Mouse (Mus musculus): ENCODE data around the gene Gm20683. TPM values are rescaled to one million over a fixed set of nuclear protein-coding genes. Genes with fewer than 3 reads are reported as not detected.

Gene Gm20683
- total RNA-seq (2021): 1 to 10 TPM; 2.2 to 3.3 TPM

GRCm38 (mm10) chr17:25841117-25841880 lies at the start of gene Gm20683:
Gm20683 (minus strand) TSS chr17:25841763.
- DNase-seq: no peak
- intact Hi-C loops (cut with DNase I): no loop called here

DNA sequence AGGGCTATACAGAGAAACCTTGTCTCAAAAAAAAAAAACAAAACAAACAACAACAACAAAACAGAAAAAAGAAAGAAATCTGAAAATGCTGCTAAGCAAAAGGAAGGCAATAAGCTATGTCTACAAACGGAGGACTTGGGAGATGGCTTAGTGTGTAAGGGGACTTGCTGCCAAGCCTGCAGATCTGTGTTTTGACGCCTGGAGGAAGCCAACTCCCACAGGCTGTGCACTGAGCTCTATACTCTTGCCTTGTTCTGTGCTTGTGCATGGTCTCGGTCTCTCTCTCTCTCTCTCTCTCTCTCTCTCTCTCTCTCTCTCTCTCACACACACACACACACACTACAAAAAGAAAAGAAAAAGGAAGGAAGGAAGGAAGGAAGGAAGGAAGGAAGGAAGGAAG lies 47.3 kb upstream of the Gm20683 start:
- DNase-seq: no peak
- intact Hi-C loops (cut with DNase I): no loop called here

DNA sequence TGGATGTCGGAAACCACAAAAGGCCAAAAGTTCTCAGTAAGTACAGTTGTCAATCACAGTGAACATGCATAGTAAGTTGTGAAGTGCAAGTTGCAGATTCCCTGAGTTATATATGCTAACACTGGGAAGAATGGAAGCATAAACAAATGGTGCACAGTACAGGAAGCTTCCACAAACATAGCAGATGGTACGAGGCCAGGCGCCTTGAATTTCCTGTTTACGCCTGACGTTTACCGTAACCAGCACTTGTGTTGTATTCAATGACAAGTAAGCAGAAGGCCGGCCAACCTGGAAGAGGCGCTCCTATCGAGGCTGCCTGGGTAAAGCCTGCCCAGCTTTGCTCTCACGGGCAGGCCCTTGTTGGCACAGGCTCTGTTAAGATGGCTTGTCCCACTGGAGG lies 45.9 kb upstream of the Gm20683 start:
- intact Hi-C loops (cut with DNase I): no loop called here
- no peak for DNase-seq

DNA sequence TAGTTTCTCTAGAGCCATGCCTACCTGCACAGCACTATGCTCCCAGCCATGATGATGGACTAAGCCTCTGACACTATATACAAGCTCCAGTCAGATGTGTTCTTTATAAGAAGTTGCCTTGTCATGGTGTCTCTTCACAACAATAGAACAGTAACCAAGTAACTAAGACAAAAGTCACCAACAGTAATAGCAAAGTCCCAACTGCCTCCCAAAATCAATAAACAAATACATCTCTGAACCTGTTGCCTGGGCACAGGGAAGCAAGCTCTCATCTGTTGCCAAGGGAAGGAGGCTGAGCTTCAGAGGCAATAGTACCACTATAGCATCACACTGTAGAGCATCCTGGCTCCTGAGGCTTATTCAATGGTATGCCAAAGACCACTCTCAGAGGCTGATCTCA lies 45.2 kb upstream of the Gm20683 start:
- intact Hi-C loops (cut with DNase I): no loop called here
- no peak for DNase-seq

DNA sequence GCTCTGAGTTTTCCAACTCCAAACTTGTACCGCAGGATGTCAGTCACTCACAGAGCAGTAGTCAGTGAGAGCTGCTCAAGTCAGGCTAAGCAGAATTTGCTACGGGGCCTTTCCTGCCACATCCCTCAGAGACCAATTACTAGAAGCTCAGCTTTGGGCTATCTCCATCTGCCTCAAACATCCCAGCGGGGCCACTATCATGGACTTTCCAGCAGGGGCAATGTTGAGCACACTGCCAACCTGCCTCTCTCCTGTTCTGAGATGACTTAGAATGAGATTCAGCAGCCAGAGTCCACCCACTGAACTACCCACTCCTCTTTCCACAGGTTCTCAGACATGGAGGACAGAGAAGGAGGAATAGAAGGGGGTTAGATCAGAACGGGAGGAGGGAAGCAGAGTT lies 44.1 kb upstream of the Gm20683 start:
- intact Hi-C loops (cut with DNase I): no loop called here
- DNase-seq: no peak

GRCm38 (mm10) chr17:25883824-25884223 lies 42.3 kb upstream of the Gm20683 start:
- intact Hi-C loops (cut with DNase I): no loop called here
- no peak for DNase-seq

- no peak for DNase-seq
- intact Hi-C loops (cut with DNase I): no loop called here
These were observed 41.7 kb upstream of the Gm20683 start for GRCm38 (mm10) chr17:25883268-25883667.

DNA sequence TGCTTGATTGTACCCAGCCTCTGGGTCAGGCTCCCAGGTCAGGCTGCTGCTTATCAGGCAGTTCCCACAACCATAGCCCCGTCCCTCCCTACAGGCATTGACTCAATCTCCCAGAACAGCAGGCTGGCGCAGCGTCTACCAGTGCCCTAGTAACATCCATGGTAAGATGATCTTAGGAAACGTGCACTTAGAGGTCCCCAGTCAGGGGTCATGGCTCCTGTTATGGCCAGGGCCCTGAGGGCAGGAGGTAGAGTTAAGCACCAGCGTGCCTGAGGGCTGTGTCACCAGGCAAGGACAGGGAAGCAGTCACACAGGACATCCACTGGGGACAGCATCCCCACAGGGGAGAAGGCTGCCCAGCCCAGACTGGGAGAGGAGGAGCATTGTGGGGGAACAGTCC lies 40.7 kb upstream of the Gm20683 start:
- DNase-seq: no peak
- intact Hi-C loops (cut with DNase I): no loop called here

- DNase-seq: no peak
- intact Hi-C loops (cut with DNase I): no loop called here
These were observed 40.1 kb upstream of the Gm20683 start for GRCm38 (mm10) chr17:25881691-25882090.

DNA sequence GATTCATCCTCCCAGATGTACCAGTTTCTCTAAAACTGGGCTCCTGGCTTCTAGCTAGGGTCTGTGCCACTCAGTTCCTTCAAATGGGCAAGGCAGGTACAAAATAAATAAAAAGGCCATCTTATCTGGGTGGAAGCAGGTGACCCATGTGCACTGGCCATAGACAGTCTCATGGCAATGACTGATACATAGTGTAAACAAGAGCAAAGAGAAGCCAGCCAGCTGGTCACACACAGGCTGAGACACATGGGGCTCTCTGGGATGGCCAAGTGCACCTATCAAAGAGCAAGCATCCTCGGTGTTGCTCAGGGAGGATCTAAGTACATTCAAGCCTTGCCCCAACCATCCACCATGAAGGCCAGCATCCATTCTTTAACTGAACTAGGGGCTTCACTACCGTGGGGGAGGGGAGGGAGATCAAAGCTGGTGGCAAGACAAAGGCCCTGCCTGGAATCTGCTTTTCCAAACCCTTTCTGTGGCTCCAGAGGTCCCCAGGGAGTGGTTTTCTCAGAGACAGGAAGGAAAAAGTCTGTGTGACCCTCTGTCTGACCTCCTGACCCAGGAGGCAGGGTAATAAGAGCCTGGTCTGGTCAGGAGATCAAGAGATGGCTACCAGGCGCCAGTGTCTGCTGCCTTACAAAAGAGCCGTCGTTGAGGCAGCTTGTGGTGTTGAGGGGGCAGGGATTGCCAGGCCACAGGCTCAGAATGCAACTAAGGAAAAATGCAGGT lies 39.5 kb upstream of the Gm20683 start:
- DNase-seq: no peak
- intact Hi-C loops (cut with DNase I): no loop called here

GRCm38 (mm10) chr17:25880196-25880910 lies 38.8 kb upstream of the Gm20683 start, which contains the start of gene Wfikkn1:
Wfikkn1 (minus strand) TSS chr17:25880858.
- no peak for DNase-seq

DNA sequence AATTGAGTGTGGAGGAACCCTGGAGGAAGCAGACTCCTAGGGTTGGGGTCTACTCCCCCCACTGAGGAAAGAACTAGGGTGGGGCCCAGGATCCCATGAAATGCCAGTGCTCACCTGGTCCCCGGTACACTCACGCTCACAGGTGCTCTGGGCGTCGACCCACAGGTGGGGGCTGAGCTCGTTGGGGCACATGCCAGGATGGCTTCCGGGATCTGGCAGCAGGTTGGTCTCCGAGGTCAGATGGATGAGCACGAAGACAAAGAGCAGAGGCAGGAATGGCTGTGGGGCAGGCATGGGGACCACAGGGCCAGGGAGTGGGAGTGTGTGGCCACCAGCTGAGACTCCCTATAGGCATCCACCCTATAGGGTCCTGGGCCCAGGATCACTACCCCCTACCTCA lies 38.2 kb upstream of the Gm20683 start:
- no peak for DNase-seq
- intact Hi-C loops (cut with DNase I): no loop called here

More at GRCm38 (mm10) chr17:25880196-25880910, 38.8 kb upstream of the Gm20683 start, which contains the start of gene Wfikkn1:
- intact Hi-C loops (cut with DNase I): no loop called here

- intact Hi-C loops (cut with DNase I): no loop called here
- DNase-seq: no peak
These were observed 37.7 kb upstream of the Gm20683 start for GRCm38 (mm10) chr17:25879261-25879660.

- no peak for DNase-seq
- intact Hi-C loops (cut with DNase I): no loop called here
These were observed 37.1 kb upstream of the Gm20683 start for GRCm38 (mm10) chr17:25878611-25879180.

- DNase-seq: no peak
These were observed 36.4 kb upstream of the Gm20683 start for GRCm38 (mm10) chr17:25877741-25878610.

DNA sequence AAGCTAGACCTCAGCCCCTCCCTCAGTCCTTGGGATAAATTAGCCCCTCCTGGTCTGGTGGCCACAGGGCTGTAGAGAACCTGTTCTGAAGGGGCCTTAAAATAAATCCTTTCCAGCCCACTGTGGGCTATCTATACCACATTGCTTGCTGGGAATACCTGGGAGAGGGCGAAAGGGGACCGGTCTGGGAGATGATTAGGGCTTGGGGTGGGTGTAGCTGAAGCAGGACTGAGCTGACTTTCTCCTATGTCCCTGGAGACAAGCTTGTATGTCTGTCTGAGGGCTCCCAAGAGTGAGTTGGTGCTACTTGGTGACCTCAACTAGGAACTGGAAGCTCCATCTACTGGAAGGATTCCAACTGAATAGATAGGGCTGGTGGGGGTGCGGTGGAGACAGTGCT lies 35.5 kb upstream of the Gm20683 start:
- intact Hi-C loops (cut with DNase I): no loop called here
- no peak for DNase-seq

More at GRCm38 (mm10) chr17:25877741-25878610, 36.4 kb upstream of the Gm20683 start:
- intact Hi-C loops (cut with DNase I): no loop called here

GRCm38 (mm10) chr17:25876347-25876915 lies 34.9 kb upstream of the Gm20683 start:
- intact Hi-C loops (cut with DNase I): no loop called here
- DNase-seq: no peak

GRCm38 (mm10) chr17:25875171-25876136 lies 33.9 kb upstream of the Gm20683 start:
- peak; percentile 84 to 88 for DNase-seq
- intact Hi-C loops (cut with DNase I): no loop called here

All from heart, postnatal 36 days (tissue).